Comparison of ENCODE assay signal across 27 mouse cellular contexts in the genomic region with DNA sequence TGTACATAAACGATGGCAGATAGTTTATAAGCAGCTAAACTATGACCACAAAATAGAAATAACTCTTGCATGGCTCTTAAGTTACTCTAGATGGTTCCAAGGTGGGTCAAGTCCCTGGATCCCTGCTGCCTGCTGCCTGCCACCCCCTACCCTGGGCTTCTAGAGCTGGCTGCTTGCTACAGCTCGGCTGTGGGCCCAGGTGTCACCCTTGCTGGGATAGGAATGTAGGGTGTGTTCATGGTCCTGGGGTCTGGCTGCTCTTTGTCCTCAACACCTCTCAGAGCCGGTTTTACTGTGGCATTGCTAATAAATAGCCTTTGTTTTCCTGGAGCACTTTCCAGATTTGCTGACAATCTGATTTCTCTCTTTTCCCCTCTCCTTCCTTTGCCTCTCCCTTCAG.
A peak's percentile ranks its signal among the peaks of the same experiment; 100 is the strongest.
DNase-seq lines count a peak whose midpoint lies in the region; ATAC-seq and TF ChIP-seq lines count a peak whose summit lies in the region.
"Had no signal": no experiment of that assay in that cellular context is flagged by ENCODE, and none has a peak within 500 bp of the region (broad histone marks: within the 10 kb centered on the region; RNA-seq: fewer than 3 reads in every experiment).

No protein-coding gene starts in this region.

- H3K4me2 ChIP-seq in hindbrain, embryonic 13.5 days, result no peak overlapping the region
- no peak overlapping the region for H3K4me2 ChIP-seq in hindbrain, embryonic 12.5 days (replicated peaks)
- no peak overlapping the region for H3K4me2 ChIP-seq in midbrain, embryonic 15.5 days
- H3K4me2 ChIP-seq in midbrain, postnatal 0 days (ENCODE audit: low read depth, low read length, poor library complexity, severe bottlenecking), result no peak overlapping the region
- no peak overlapping the region for H3K4me2 ChIP-seq in intestine, embryonic 16.5 days (ENCODE audit: low read depth, low read length)
- H3K4me2 ChIP-seq in stomach, postnatal 0 days (replicated peaks; ENCODE audit: low read depth), result no peak overlapping the region
- no peak overlapping the region for H3K4me2 ChIP-seq in forebrain, postnatal 0 days (ENCODE audit: low read depth)
- H3K4me2 ChIP-seq: embryonic facial prominence, embryonic 15.5 days; liver, embryonic 13.5 days; lung, embryonic 14.5 days had no signal

- H3K27me3 ChIP-seq in hindbrain, embryonic 13.5 days, result no peaks in the 10 kb centered on the region
- no peaks in the 10 kb centered on the region for H3K27me3 ChIP-seq in hindbrain, embryonic 12.5 days
- H3K27me3 ChIP-seq in midbrain, embryonic 15.5 days (replicated peaks), result no peaks in the 10 kb centered on the region
- no peaks in the 10 kb centered on the region for H3K27me3 ChIP-seq in midbrain, postnatal 0 days (ENCODE audit: insufficient read depth, low read length)
- no peaks in the 10 kb centered on the region for H3K27me3 ChIP-seq in intestine, embryonic 16.5 days (replicated peaks; ENCODE audit: control insufficient read depth, insufficient read depth, low read length)
- no peaks in the 10 kb centered on the region for H3K27me3 ChIP-seq in stomach, postnatal 0 days (ENCODE audit: control insufficient read depth, insufficient read depth, low read length)
- no peaks in the 10 kb centered on the region for H3K27me3 ChIP-seq in forebrain, postnatal 0 days (ENCODE audit: insufficient read depth, low read length)
- H3K27me3 ChIP-seq: embryonic facial prominence, embryonic 15.5 days; liver, embryonic 13.5 days; Patski had no signal

- TF ChIP-seq CTCF in midbrain, postnatal 0 days (IDR thresholded peaks at IDR 0.05), result no peak
- no peak for TF ChIP-seq CTCF in stomach, postnatal 0 days (IDR thresholded peaks at IDR 0.05; ENCODE audit: low read depth)
- no peak for TF ChIP-seq CTCF in forebrain, postnatal 0 days (IDR thresholded peaks at IDR 0.05; ENCODE audit: low read depth)

- TF ChIP-seq EP300 in stomach, postnatal 0 days (optimal IDR thresholded peaks at IDR 0.05), result no peak

- peak overlapping the region; percentile 31 for H3K27ac ChIP-seq in hindbrain, embryonic 13.5 days
- no peak overlapping the region for H3K27ac ChIP-seq in hindbrain, embryonic 12.5 days
- 0 out of 2 replicates have a peak overlapping the region, but pooled peaks have one; percentile 0 for H3K27ac ChIP-seq in midbrain, embryonic 15.5 days
- no peak overlapping the region for H3K27ac ChIP-seq in midbrain, postnatal 0 days (ENCODE audit: low read depth, low read length)
- peak overlapping the region; percentile 51; the same call in 1 of the 2 replicates for H3K27ac ChIP-seq in intestine, embryonic 16.5 days (ENCODE audit: low read length)
- H3K27ac ChIP-seq in stomach, postnatal 0 days (replicated peaks), result peak overlapping the region; percentile 61
- no peak overlapping the region for H3K27ac ChIP-seq in forebrain, postnatal 0 days (ENCODE audit: low read depth, low read length)
- H3K27ac ChIP-seq: embryonic facial prominence, embryonic 15.5 days; liver, embryonic 13.5 days had no signal

- H3K4me1 ChIP-seq in hindbrain, embryonic 13.5 days (replicated peaks), result peaks cover 29% of the 10 kb centered on the region
- H3K4me1 ChIP-seq in hindbrain, embryonic 12.5 days, result peaks cover 17% of the 10 kb centered on the region
- H3K4me1 ChIP-seq in midbrain, embryonic 15.5 days, result peaks cover 9% of the 10 kb centered on the region
- H3K4me1 ChIP-seq in midbrain, postnatal 0 days (ENCODE audit: insufficient read depth, low read length), result no peaks in the 10 kb centered on the region
- H3K4me1 ChIP-seq in intestine, embryonic 16.5 days (ENCODE audit: control insufficient read depth, insufficient read depth, low read length), result peaks cover 18% of the 10 kb centered on the region
- no peaks in the 10 kb centered on the region for H3K4me1 ChIP-seq in stomach, postnatal 0 days (replicated peaks; ENCODE audit: control insufficient read depth, insufficient read depth)
- no peaks in the 10 kb centered on the region for H3K4me1 ChIP-seq in forebrain, postnatal 0 days (ENCODE audit: insufficient read depth)
- H3K4me1 ChIP-seq: liver, embryonic 13.5 days had no signal

- H3K4me3 ChIP-seq in hindbrain, embryonic 13.5 days, result no peak overlapping the region
- H3K4me3 ChIP-seq in hindbrain, embryonic 12.5 days, result no peak overlapping the region
- no peak overlapping the region for H3K4me3 ChIP-seq in midbrain, embryonic 15.5 days
- no peak overlapping the region for H3K4me3 ChIP-seq in midbrain, postnatal 0 days (ENCODE audit: low read depth, low read length)
- H3K4me3 ChIP-seq in intestine, embryonic 16.5 days (ENCODE audit: low read length), result no peak overlapping the region
- H3K4me3 ChIP-seq in stomach, postnatal 0 days (ENCODE audit: low read depth, low read length), result no peak overlapping the region
- H3K4me3 ChIP-seq in forebrain, postnatal 0 days (ENCODE audit: low read depth, low read length), result no peak overlapping the region
- H3K4me3 ChIP-seq: embryonic facial prominence, embryonic 15.5 days; liver, embryonic 13.5 days; myocyte had no signal

- ATAC-seq in hindbrain, embryonic 13.5 days (ENCODE audit: low FRiP score), result no peak
- ATAC-seq in hindbrain, embryonic 12.5 days (ENCODE audit: low FRiP score), result no peak
- ATAC-seq in midbrain, embryonic 15.5 days (replicated peaks), result no peak
- no peak for ATAC-seq in midbrain, postnatal 0 days (ENCODE audit: low FRiP score)
- ATAC-seq in intestine, embryonic 16.5 days, result peak; percentile 71
- peak; percentile 25; the same call in 1 of the 2 replicates for ATAC-seq in stomach, postnatal 0 days (ENCODE audit: low FRiP score, low TSS enrichment)
- no peak for ATAC-seq in forebrain, postnatal 0 days
- ATAC-seq: activated CD4-positive, CD25-positive, alpha-beta regulatory T cell, adult 4 months; inflammation-experienced regulatory T-cells, adult 6 months; Patski had no signal

- H3K36me3 ChIP-seq in hindbrain, embryonic 13.5 days, result peaks cover 45% of the 10 kb centered on the region
- H3K36me3 ChIP-seq in hindbrain, embryonic 12.5 days, result peaks cover 35% of the 10 kb centered on the region
- peaks cover 3% of the 10 kb centered on the region; the same call in 1 of the 2 replicates for H3K36me3 ChIP-seq in midbrain, embryonic 15.5 days (replicated peaks)
- H3K36me3 ChIP-seq in midbrain, postnatal 0 days (ENCODE audit: insufficient read depth, low read length), result peaks cover 22% of the 10 kb centered on the region
- H3K36me3 ChIP-seq in intestine, embryonic 16.5 days (ENCODE audit: control insufficient read depth, insufficient read depth, low read length), result peaks cover 7% of the 10 kb centered on the region
- peaks cover 9% of the 10 kb centered on the region for H3K36me3 ChIP-seq in stomach, postnatal 0 days (ENCODE audit: control insufficient read depth, insufficient read depth, low read length)
- peaks cover 16% of the 10 kb centered on the region; the same call in 1 of the 2 replicates for H3K36me3 ChIP-seq in forebrain, postnatal 0 days (ENCODE audit: insufficient read depth)

- peak overlapping the region; percentile 19; the same call in 1 of the 2 replicates for H3K9ac ChIP-seq in hindbrain, embryonic 13.5 days
- H3K9ac ChIP-seq in hindbrain, embryonic 12.5 days, result no peak overlapping the region
- no peak overlapping the region for H3K9ac ChIP-seq in midbrain, embryonic 15.5 days
- no peak overlapping the region for H3K9ac ChIP-seq in midbrain, postnatal 0 days (replicated peaks; ENCODE audit: low read length, poor library complexity, severe bottlenecking)
- no peak overlapping the region for H3K9ac ChIP-seq in intestine, embryonic 16.5 days (ENCODE audit: low read depth, low read length)
- no peak overlapping the region for H3K9ac ChIP-seq in stomach, postnatal 0 days (ENCODE audit: low read length)
- H3K9ac ChIP-seq in forebrain, postnatal 0 days, result no peak overlapping the region
- H3K9ac ChIP-seq: embryonic facial prominence, embryonic 15.5 days; liver, embryonic 13.5 days; lung, embryonic 14.5 days had no signal

- no peak for DNase-seq in midbrain, postnatal 0 days (ENCODE audit: low spot score)
- DNase-seq in stomach, postnatal 0 days (ENCODE audit: low spot score), result no peak
- DNase-seq in gastrocnemius, postnatal 4 days (ENCODE audit: low spot score in 2 of 2), result no peak
- DNase-seq in forebrain, postnatal 0 days, result no peak
- DNase-seq: adrenal gland, postnatal 10 days; cerebellum, adult 2 months; gastrocnemius, postnatal 36 days; heart, postnatal 4 days; kidney, adult 9 months; kidney, postnatal 14 days; layer of hippocampus, postnatal 36 days; liver, embryonic 13.5 days; lung, embryonic 14.5 days; midbrain, embryonic 14.5 days; right cerebral cortex, postnatal 14 days; spleen, adult 18-20 months; thymus, postnatal 25 days had no signal

- H3K9me3 ChIP-seq in hindbrain, embryonic 13.5 days, result no peaks in the 10 kb centered on the region
- H3K9me3 ChIP-seq in hindbrain, embryonic 12.5 days (replicated peaks), result no peaks in the 10 kb centered on the region
- H3K9me3 ChIP-seq in midbrain, embryonic 15.5 days, result no peaks in the 10 kb centered on the region
- no peaks in the 10 kb centered on the region for H3K9me3 ChIP-seq in midbrain, postnatal 0 days (ENCODE audit: low read length)
- H3K9me3 ChIP-seq in intestine, embryonic 16.5 days (ENCODE audit: control insufficient read depth, low read length), result no peaks in the 10 kb centered on the region
- H3K9me3 ChIP-seq in stomach, postnatal 0 days (ENCODE audit: control insufficient read depth, low read length), result no peaks in the 10 kb centered on the region
- H3K9me3 ChIP-seq in forebrain, postnatal 0 days (ENCODE audit: low read length), result no peaks in the 10 kb centered on the region
- H3K9me3 ChIP-seq: embryonic facial prominence, embryonic 15.5 days; G1E; liver, embryonic 13.5 days had no signal

- 68% methylated on average over 3 of the region's 3 CpGs for WGBS in hindbrain, embryonic 13.5 days
- WGBS in hindbrain, embryonic 12.5 days, result 69% methylated on average over 3 of the region's 3 CpGs
- 77% methylated on average over 3 of the region's 3 CpGs for WGBS in midbrain, embryonic 15.5 days
- WGBS in midbrain, postnatal 0 days, result 87% methylated on average over 3 of the region's 3 CpGs
- WGBS in intestine, embryonic 16.5 days, result 56% methylated on average over 3 of the region's 3 CpGs
- 60% methylated on average over 3 of the region's 3 CpGs for WGBS in stomach, postnatal 0 days
- 68% methylated on average over 3 of the region's 3 CpGs for WGBS in forebrain, postnatal 0 days

Comparison
In these comparisons a context has a peak if more than half of its experiments do, and no peak if none do; other contexts are left out.
1. H3K27ac ChIP-seq: peak in hindbrain, embryonic 13.5 days (single experiment), midbrain, embryonic 15.5 days (single experiment), intestine, embryonic 16.5 days (single experiment) and stomach, postnatal 0 days (single experiment); none in hindbrain, embryonic 12.5 days (single experiment), midbrain, postnatal 0 days (single experiment) and forebrain, postnatal 0 days (single experiment).
2. ATAC-seq: peak in intestine, embryonic 16.5 days (single experiment) and stomach, postnatal 0 days (single experiment); none in hindbrain, embryonic 13.5 days (single experiment), hindbrain, embryonic 12.5 days (single experiment), midbrain, embryonic 15.5 days (single experiment), midbrain, postnatal 0 days (single experiment) and forebrain, postnatal 0 days (single experiment).